Mouse (Mus musculus): ENCODE results near the gene Spsb4.

The Spsb4 gene

GRCm38 (mm10) chr9:96980037-96980997 lies 38.3 kb downstream of the Spsb4 start:
- no peak for DNase-seq (ENCODE audit: low spot score in 2 of 2)

GRCm38 (mm10) chr9:96979417-96980030 lies 39.1 kb downstream of the Spsb4 start:
- no peak for DNase-seq (ENCODE audit: low spot score in 2 of 2)

GRCm38 (mm10) chr9:96978147-96978782 lies 40.4 kb downstream of the Spsb4 start:
- DNase-seq (ENCODE audit: low spot score in 2 of 2): no peak

GRCm38 (mm10) chr9:96977287-96978145 lies 41.1 kb downstream of the Spsb4 start:
- no peak for DNase-seq (ENCODE audit: low spot score in 2 of 2)

GRCm38 (mm10) chr9:96973091-96973490 lies 45.6 kb downstream of the Spsb4 start:
- no peak for DNase-seq (ENCODE audit: low spot score in 2 of 2)

- peak in 1 of 2 experiments; percentile 27 for DNase-seq (ENCODE audit: low spot score in 2 of 2)
Observed at GRCm38 (mm10) chr9:96971625-96972404, 46.8 kb downstream of the Spsb4 start.

GRCm38 (mm10) chr9:96967516-96967915 lies 51.1 kb downstream of the Spsb4 start:
- DNase-seq (ENCODE audit: low spot score in 2 of 2): no peak

- DNase-seq (ENCODE audit: low spot score in 2 of 2): no peak
Observed at GRCm38 (mm10) chr9:96966465-96966864, 52.2 kb downstream of the Spsb4 start.

- DNase-seq (ENCODE audit: low spot score in 2 of 2): no peak
Observed at GRCm38 (mm10) chr9:96963443-96964215, 55.0 kb downstream of the Spsb4 start.

- no peak for DNase-seq (ENCODE audit: low spot score in 2 of 2)
Observed at GRCm38 (mm10) chr9:96962714-96963113, 55.9 kb downstream of the Spsb4 start.

- DNase-seq (ENCODE audit: low spot score in 2 of 2): no peak
Observed at GRCm38 (mm10) chr9:96961986-96962701, 56.5 kb downstream of the Spsb4 start.

- peak; percentile 46 to 58 for DNase-seq (ENCODE audit: low spot score in 2 of 2)
Observed at GRCm38 (mm10) chr9:96961006-96961405, 57.6 kb downstream of the Spsb4 start.

- DNase-seq (ENCODE audit: low spot score in 2 of 2): no peak
Observed at GRCm38 (mm10) chr9:96960241-96960640, 58.4 kb downstream of the Spsb4 start.

GRCm38 (mm10) chr9:96959469-96959868 lies 59.2 kb downstream of the Spsb4 start:
- DNase-seq (ENCODE audit: low spot score in 2 of 2): no peak

- DNase-seq (ENCODE audit: low spot score in 2 of 2): no peak
Observed at GRCm38 (mm10) chr9:96958009-96958615, 60.5 kb downstream of the Spsb4 start.

GRCm38 (mm10) chr9:96957298-96957865 lies 61.3 kb downstream of the Spsb4 start:
- DNase-seq (ENCODE audit: low spot score in 2 of 2): no peak

GRCm38 (mm10) chr9:96956646-96957297 lies 61.9 kb downstream of the Spsb4 start:
- no peak for DNase-seq (ENCODE audit: low spot score in 2 of 2)
